Mouse (Mus musculus) testis, adult 2 months (tissue): ENCODE measurements around the gene Pfkfb3. TPM values are rescaled to one million over a fixed set of nuclear protein-coding genes. Genes with fewer than 3 reads are reported as not detected.

Experiments used
- H3K27ac ChIP-seq: fragments of 200-500 bp; 2 replicates; pipeline ENCODE4 v1.5.1; 2012; ENCODE audit warnings: low read depth, low read length; ENCODE audit not compliant: control insufficient read depth, insufficient read depth
- H3K27me3 ChIP-seq: fragments of 200-500 bp; 2 replicates; pipeline ENCODE4 v1.6.1; 2012; ENCODE audit warnings: mild to moderate bottlenecking, low read length, moderate library complexity; ENCODE audit not compliant: control insufficient read depth, insufficient read depth
- H3K36me3 ChIP-seq: fragments of 200-500 bp; 2 replicates; pipeline ENCODE4 v1.6.1; 2012; ENCODE audit warnings: mild to moderate bottlenecking, low read length; ENCODE audit not compliant: control insufficient read depth, insufficient read depth
- H3K4me1 ChIP-seq: fragments of 200-500 bp; 2 replicates; pipeline ENCODE4 v1.6.1; 2012; ENCODE audit warnings: low read length; ENCODE audit not compliant: control insufficient read depth, insufficient read depth
- H3K4me3 ChIP-seq: fragments of 200-500 bp; 2 replicates; pipeline ENCODE4 v1.5.1; 2012; ENCODE audit warnings: low read depth, mild to moderate bottlenecking, low read length, moderate library complexity, mixed read lengths; ENCODE audit not compliant: control insufficient read depth
- CTCF ChIP-seq: fragments of 200-500 bp; IDR thresholded peaks from 2 replicates; pipeline ENCODE4 v1.5.1; 2012; ENCODE audit warnings: low read depth, mild to moderate bottlenecking, inconsistent platforms, low read length, moderate library complexity; ENCODE audit not compliant: control insufficient read depth, insufficient read depth, insufficient replicate concordance
- POLR2A ChIP-seq: fragments of 200-500 bp; IDR thresholded peaks from 2 replicates; pipeline ENCODE4 v1.6.1; 2012; ENCODE audit warnings: low read depth, mild to moderate bottlenecking, inconsistent platforms, low read length, moderate library complexity; ENCODE audit not compliant: control insufficient read depth
- polyA plus RNA-seq: library from polyadenylated mRNA; depleted of rRNA; stranded (reverse); fragments of >200 nt; gene quantifications from 2 replicates; pipeline ENCODE4 v1.2.3, GENCODE M21; 2012

Pfkfb3 gene
- polyA plus RNA-seq, 1 experiment, result 43.5 TPM

DNA sequence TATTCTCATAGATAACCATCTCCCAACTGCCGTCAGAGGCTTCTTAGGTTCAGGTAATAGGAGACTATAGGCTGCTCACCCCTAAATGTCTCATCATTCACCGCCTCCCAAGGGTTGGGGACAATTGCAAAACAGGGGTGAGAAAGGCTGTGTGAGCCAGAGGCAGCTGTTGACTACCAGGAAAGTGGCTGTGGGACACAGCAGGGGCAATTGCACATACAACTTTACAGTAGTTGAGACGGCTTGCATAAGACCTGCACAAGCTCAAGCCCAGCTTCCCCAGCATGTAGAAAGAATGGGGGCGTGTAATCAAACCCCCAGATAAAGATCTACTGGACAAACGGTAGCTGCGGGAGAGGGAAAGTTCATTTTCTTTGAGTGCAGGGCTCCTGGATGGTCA lies 29.1 kb downstream of the Pfkfb3 start:
- TF ChIP-seq CTCF, result no peak
- TF ChIP-seq POLR2A, result no peak
- Histone ChIP-seq H3K27ac (no peak overlapping the region), H3K36me3 (no peaks in the 10 kb centered on the region), H3K27me3 (no peaks in the 10 kb centered on the region), H3K4me3 (no peak overlapping the region), H3K4me1 (no peaks in the 10 kb centered on the region; the same call in 1 of the 2 replicates)

- no peaks in the 10 kb centered on the region for H3K36me3 ChIP-seq
- H3K4me3 ChIP-seq, result no peak overlapping the region
- TF ChIP-seq CTCF, result no peak
- no peak for TF ChIP-seq POLR2A
- no peaks in the 10 kb centered on the region; the same call in 1 of the 2 replicates for H3K4me1 ChIP-seq
- no peaks in the 10 kb centered on the region for H3K27me3 ChIP-seq
- no peak overlapping the region for H3K27ac ChIP-seq
Observed at GRCm38 (mm10) chr2:11521758-11522157, 32.1 kb downstream of the Pfkfb3 start.

DNA sequence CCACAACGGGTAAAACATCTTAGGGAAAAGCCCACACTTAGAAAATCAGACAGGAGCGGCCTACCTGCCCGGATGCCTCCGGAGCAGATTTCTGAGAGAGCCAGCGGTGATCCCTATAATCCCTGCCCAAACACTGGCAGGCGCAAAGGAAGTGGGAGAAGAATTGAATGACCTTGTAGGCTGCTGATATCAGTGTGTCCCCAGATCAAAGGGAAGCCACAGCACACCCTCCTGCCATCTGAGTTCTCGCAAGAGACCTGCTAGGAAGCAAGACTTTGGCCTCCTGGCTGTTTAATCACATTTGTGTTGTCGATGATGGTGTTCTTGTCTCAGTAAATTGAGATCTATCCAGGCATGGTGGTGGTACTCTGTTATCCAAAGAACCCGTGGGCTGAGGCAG lies 33.1 kb downstream of the Pfkfb3 start:
- Histone ChIP-seq H3K4me3 (no peak overlapping the region), H3K27ac (no peak overlapping the region), H3K36me3 (no peaks in the 10 kb centered on the region), H3K4me1 (no peaks in the 10 kb centered on the region), H3K27me3 (no peaks in the 10 kb centered on the region)
- TF ChIP-seq CTCF, result no peak
- no peak for TF ChIP-seq POLR2A

DNA sequence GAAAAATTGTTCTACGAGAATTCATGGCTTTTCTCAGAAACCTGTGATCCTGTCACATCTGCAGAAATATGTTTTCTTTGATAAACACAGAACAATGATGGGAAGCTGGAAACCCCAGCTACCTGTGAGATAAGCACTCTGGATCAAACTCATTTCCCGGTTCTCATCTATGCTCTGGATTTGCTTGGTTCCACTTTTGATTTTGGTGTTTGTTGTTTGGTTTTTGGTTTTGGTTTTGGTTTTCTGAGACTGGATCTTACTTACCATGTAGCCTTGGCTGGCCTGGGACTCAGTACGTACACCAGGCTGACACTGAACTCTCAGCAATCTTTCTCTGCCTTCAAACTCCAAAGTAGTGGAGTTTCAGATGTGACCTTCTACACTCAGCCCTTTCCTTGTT lies 38.0 kb downstream of the Pfkfb3 start:
- no peaks in the 10 kb centered on the region for H3K4me1 ChIP-seq
- no peaks in the 10 kb centered on the region for H3K36me3 ChIP-seq
- H3K27ac ChIP-seq, result no peak overlapping the region
- H3K4me3 ChIP-seq, result no peak overlapping the region
- TF ChIP-seq CTCF (no peak), POLR2A (no peak)
- H3K27me3 ChIP-seq, result no peaks in the 10 kb centered on the region

- no peaks in the 10 kb centered on the region for H3K4me1 ChIP-seq
- no peak overlapping the region for H3K27ac ChIP-seq
- TF ChIP-seq POLR2A, result no peak
- TF ChIP-seq CTCF, result no peak
- no peak overlapping the region for H3K4me3 ChIP-seq
- H3K36me3 ChIP-seq, result no peaks in the 10 kb centered on the region
- no peaks in the 10 kb centered on the region for H3K27me3 ChIP-seq
Observed at GRCm38 (mm10) chr2:11513057-11513967, 40.6 kb downstream of the Pfkfb3 start.

GRCm38 (mm10) chr2:11512127-11512526 lies 41.8 kb downstream of the Pfkfb3 start:
- H3K27me3 ChIP-seq, result no peaks in the 10 kb centered on the region
- H3K4me3 ChIP-seq, result no peak overlapping the region
- H3K27ac ChIP-seq, result no peak overlapping the region
- TF ChIP-seq POLR2A (no peak), CTCF (no peak)
- H3K4me1 ChIP-seq, result no peaks in the 10 kb centered on the region
- H3K36me3 ChIP-seq, result no peaks in the 10 kb centered on the region

DNA sequence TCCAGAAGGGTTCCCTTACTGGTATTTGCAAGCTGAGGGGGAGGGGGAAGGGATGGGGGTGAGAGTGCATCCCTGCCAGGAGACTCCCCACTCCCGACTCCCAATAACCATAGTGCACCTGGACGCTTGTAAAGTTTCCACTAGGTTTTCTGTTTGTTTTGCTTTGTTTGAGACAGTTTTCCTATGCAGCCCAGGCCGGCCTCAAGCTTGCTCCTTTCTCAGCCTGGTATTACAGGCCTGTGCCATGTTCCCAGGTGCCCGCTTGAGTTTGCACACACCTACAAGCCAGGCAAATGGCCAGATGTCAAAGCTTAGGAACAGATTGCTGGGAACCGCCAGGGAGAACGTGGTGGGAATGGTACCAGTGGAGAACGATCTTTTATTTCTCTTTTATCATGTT lies 50.1 kb downstream of the Pfkfb3 start:
- H3K4me3 ChIP-seq, result no peak overlapping the region
- H3K27ac ChIP-seq, result no peak overlapping the region
- peaks cover 9% of the 10 kb centered on the region for H3K4me1 ChIP-seq
- H3K27me3 ChIP-seq, result no peaks in the 10 kb centered on the region
- TF ChIP-seq CTCF (no peak), POLR2A (no peak)
- H3K36me3 ChIP-seq, result no peaks in the 10 kb centered on the region
